Mouse (Mus musculus): ENCODE data around the gene Nek9.

DNA sequence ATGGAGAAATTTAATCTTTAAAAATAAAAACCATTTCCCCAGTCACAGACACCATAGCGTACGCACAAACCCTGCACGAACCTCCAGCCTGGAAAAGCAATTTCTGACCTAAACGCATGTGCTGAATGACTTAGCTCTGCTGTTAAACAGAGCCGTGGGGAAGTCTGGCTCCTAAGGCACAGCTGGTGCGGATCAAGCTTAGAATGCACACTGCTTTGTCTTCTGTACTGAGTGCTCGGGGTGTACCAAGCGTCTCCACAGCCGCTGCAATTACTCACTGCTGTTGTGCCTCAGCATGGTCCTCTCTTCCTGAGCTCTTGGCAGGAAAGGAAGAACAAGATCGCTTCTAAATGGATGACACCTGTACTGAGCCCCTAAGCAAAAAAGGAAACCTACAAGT, 76.7 kb downstream of the Nek9 start:
- TF ChIP-seq CTCF (IDR thresholded peaks at IDR 0.05) (no peak), EP300 (IDR thresholded peaks at IDR 0.05) (no peak)
